Mouse (Mus musculus): Measurements from ENCODE around the gene AI464131.

AI464131 gene

GRCm38 (mm10) chr4:41502986-41503412 lies at the start of gene AI464131:
TSS of gene AI464131 (minus strand) at chr4:41503076.
- peak; percentile 98 for DNase-seq

GRCm38 (mm10) chr4:41552529-41552928 lies 49.7 kb upstream of the AI464131 start:
- peak; percentile 75 for DNase-seq

GRCm38 (mm10) chr4:41547086-41547485 lies 44.2 kb upstream of the AI464131 start:
- DNase-seq: no peak

GRCm38 (mm10) chr4:41545985-41546384 lies 43.1 kb upstream of the AI464131 start:
- peak; percentile 58 for DNase-seq

- DNase-seq: no peak
These were observed 39.3 kb upstream of the AI464131 start for GRCm38 (mm10) chr4:41542136-41542535.

GRCm38 (mm10) chr4:41534866-41535265 lies 32.0 kb upstream of the AI464131 start:
- no peak for DNase-seq

- peak; percentile 40 for DNase-seq
These were observed 29.5 kb upstream of the AI464131 start for GRCm38 (mm10) chr4:41532420-41532819.

GRCm38 (mm10) chr4:41527996-41528395 lies 25.1 kb upstream of the AI464131 start:
- DNase-seq: peak; percentile 65

- no peak for DNase-seq
These were observed 24.2 kb upstream of the AI464131 start for GRCm38 (mm10) chr4:41527076-41527475.

- no peak for DNase-seq
These were observed 23.7 kb upstream of the AI464131 start for GRCm38 (mm10) chr4:41526553-41526952.

- no peak for DNase-seq
These were observed 22.0 kb upstream of the AI464131 start for GRCm38 (mm10) chr4:41524829-41525228.

- no peak for DNase-seq
These were observed 21.0 kb upstream of the AI464131 start for GRCm38 (mm10) chr4:41523839-41524238.

GRCm38 (mm10) chr4:41522788-41523187 lies 19.9 kb upstream of the AI464131 start:
- DNase-seq: peak; percentile 65

GRCm38 (mm10) chr4:41522136-41522535 lies 19.3 kb upstream of the AI464131 start:
- DNase-seq: no peak

- no peak for DNase-seq
These were observed 17.8 kb upstream of the AI464131 start for GRCm38 (mm10) chr4:41520641-41521040.

- no peak for DNase-seq
These were observed 16.3 kb upstream of the AI464131 start for GRCm38 (mm10) chr4:41519195-41519594.

GRCm38 (mm10) chr4:41518349-41518748 lies 15.5 kb upstream of the AI464131 start:
- no peak for DNase-seq

GRCm38 (mm10) chr4:41517233-41517632 lies 14.4 kb upstream of the AI464131 start, which contains the start of gene 1110017D15Rik:
TSS of gene 1110017D15Rik (minus strand) at chr4:41517333.
- no peak for DNase-seq

GRCm38 (mm10) chr4:41513714-41514113 lies 10.8 kb upstream of the AI464131 start:
- no peak for DNase-seq

- no peak for DNase-seq
These were observed 10.4 kb upstream of the AI464131 start for GRCm38 (mm10) chr4:41513309-41513708.

GRCm38 (mm10) chr4:41507998-41508397 lies 5.1 kb upstream of the AI464131 start:
- DNase-seq: no peak

GRCm38 (mm10) chr4:41507326-41507924 lies 4.5 kb upstream of the AI464131 start:
- DNase-seq: peak; percentile 32

GRCm38 (mm10) chr4:41506906-41507305 lies 4.0 kb upstream of the AI464131 start:
- DNase-seq: peak; percentile 90

GRCm38 (mm10) chr4:41506156-41506555 lies 3.3 kb upstream of the AI464131 start:
- peak; percentile 75 for DNase-seq

- DNase-seq: peak; percentile 33
These were observed 2.3 kb upstream of the AI464131 start for GRCm38 (mm10) chr4:41505131-41505551.

Measured in retina, postnatal 1 day (tissue).